Mouse (Mus musculus): ENCODE measurements around the gene Fkbp11. TPM values are rescaled to one million over a fixed set of nuclear protein-coding genes. Genes with fewer than 3 reads are reported as not detected.

The Fkbp11 gene
- total and polyA plus RNA-seq, 3 experiments, result 4.8 to 5.8 (median 5.1) TPM

- Histone ChIP-seq H3K9ac (ENCODE audit: low read depth, low read length) (no peak overlapping the region), H3K36me3 (ENCODE audit: control insufficient read depth, insufficient read depth, low read length) (no peaks in the 10 kb centered on the region), H3K27ac (no peak overlapping the region), H3K4me1 (ENCODE audit: control insufficient read depth, insufficient read depth, low read length) (peaks cover 6% of the 10 kb centered on the region), H3K27me3 (ENCODE audit: control insufficient read depth, insufficient read depth, low read length) (no peaks in the 10 kb centered on the region), H3K4me3 (no peak overlapping the region), H3K79me2 (replicated peaks; ENCODE audit: control insufficient read depth, insufficient read depth, low read length) (no peaks in the 10 kb centered on the region)
- intact Hi-C loops (cut with DNase I), result no loop called here
- no peak for TF ChIP-seq EP300 (IDR thresholded peaks at IDR 0.05; ENCODE audit: insufficient read depth, low read depth, low read length)
- no peak for TF ChIP-seq CTCF (IDR thresholded peaks at IDR 0.05)
- no peak for TF ChIP-seq POLR2A (IDR thresholded peaks at IDR 0.05; ENCODE audit: insufficient read depth, low read depth, low read length)
- DNase-seq, result no peak
- WGBS, result 79% methylated on average over 2 of the region's 2 CpGs
Observed at GRCm38 (mm10) chr15:98689682-98690081, 38.3 kb downstream of the Fkbp11 start.

- no peaks in the 10 kb centered on the region for H3K27me3 ChIP-seq (ENCODE audit: control insufficient read depth, insufficient read depth, low read length)
- no peak for DNase-seq
- H3K79me2 ChIP-seq (replicated peaks; ENCODE audit: control insufficient read depth, insufficient read depth, low read length), result no peaks in the 10 kb centered on the region
- no peak overlapping the region for H3K9ac ChIP-seq (ENCODE audit: low read depth, low read length)
- no peak overlapping the region for H3K4me3 ChIP-seq
- no peak for TF ChIP-seq EP300 (IDR thresholded peaks at IDR 0.05; ENCODE audit: insufficient read depth, low read depth, low read length)
- TF ChIP-seq POLR2A (IDR thresholded peaks at IDR 0.05; ENCODE audit: insufficient read depth, low read depth, low read length), result no peak
- TF ChIP-seq CTCF (IDR thresholded peaks at IDR 0.05), result no peak
- WGBS, result 67% methylated on average over 3 of the region's 3 CpGs
- intact Hi-C loops (cut with DNase I), result no loop called here
- H3K27ac ChIP-seq, result no peak overlapping the region
- no peaks in the 10 kb centered on the region for H3K36me3 ChIP-seq (ENCODE audit: control insufficient read depth, insufficient read depth, low read length)
- H3K4me1 ChIP-seq (ENCODE audit: control insufficient read depth, insufficient read depth, low read length), result no peaks in the 10 kb centered on the region
Observed at GRCm38 (mm10) chr15:98685926-98686325, 42.1 kb downstream of the Fkbp11 start.

- H3K4me1 ChIP-seq (ENCODE audit: control insufficient read depth, insufficient read depth, low read length), result no peaks in the 10 kb centered on the region
Observed at GRCm38 (mm10) chr15:98683746-98684145, 44.3 kb downstream of the Fkbp11 start.

GRCm38 (mm10) chr15:98683177-98683576, 44.8 kb downstream of the Fkbp11 start:
- 43% methylated on average over 10 of the region's 10 CpGs for WGBS

More at GRCm38 (mm10) chr15:98683746-98684145, 44.3 kb downstream of the Fkbp11 start:
- Histone ChIP-seq H3K36me3 (ENCODE audit: control insufficient read depth, insufficient read depth, low read length) (no peaks in the 10 kb centered on the region), H3K27ac (no peak overlapping the region), H3K79me2 (replicated peaks; ENCODE audit: control insufficient read depth, insufficient read depth, low read length) (no peaks in the 10 kb centered on the region), H3K9ac (ENCODE audit: low read depth, low read length) (no peak overlapping the region), H3K4me3 (no peak overlapping the region), H3K27me3 (ENCODE audit: control insufficient read depth, insufficient read depth, low read length) (no peaks in the 10 kb centered on the region)
- no peak for DNase-seq
- no peak for TF ChIP-seq CTCF (IDR thresholded peaks at IDR 0.05)
- no peak for TF ChIP-seq POLR2A (IDR thresholded peaks at IDR 0.05; ENCODE audit: insufficient read depth, low read depth, low read length)
- intact Hi-C loops (cut with DNase I), result no loop called here
- WGBS, result 96% methylated on average over 1 of the region's 1 CpGs

GRCm38 (mm10) chr15:98681633-98682032, 46.4 kb downstream of the Fkbp11 start:
- no peaks in the 10 kb centered on the region for H3K79me2 ChIP-seq (replicated peaks; ENCODE audit: control insufficient read depth, insufficient read depth, low read length)
- no peak for DNase-seq
- WGBS, result 83% methylated on average over 7 of the region's 7 CpGs
- H3K4me3 ChIP-seq, result no peak overlapping the region
- H3K27ac ChIP-seq, result no peak overlapping the region
- no peaks in the 10 kb centered on the region for H3K36me3 ChIP-seq (ENCODE audit: control insufficient read depth, insufficient read depth, low read length)
- H3K4me1 ChIP-seq (ENCODE audit: control insufficient read depth, insufficient read depth, low read length), result no peaks in the 10 kb centered on the region
- intact Hi-C loops (cut with DNase I), result no loop called here
- no peaks in the 10 kb centered on the region for H3K27me3 ChIP-seq (ENCODE audit: control insufficient read depth, insufficient read depth, low read length)
- no peak overlapping the region for H3K9ac ChIP-seq (ENCODE audit: low read depth, low read length)
- TF ChIP-seq CTCF (IDR thresholded peaks at IDR 0.05) (no peak), POLR2A (IDR thresholded peaks at IDR 0.05; ENCODE audit: insufficient read depth, low read depth, low read length) (no peak), EP300 (IDR thresholded peaks at IDR 0.05; ENCODE audit: insufficient read depth, low read depth, low read length) (no peak)

More at GRCm38 (mm10) chr15:98683177-98683576, 44.8 kb downstream of the Fkbp11 start:
- Histone ChIP-seq H3K4me3 (no peak overlapping the region), H3K9ac (ENCODE audit: low read depth, low read length) (no peak overlapping the region), H3K79me2 (replicated peaks; ENCODE audit: control insufficient read depth, insufficient read depth, low read length) (no peaks in the 10 kb centered on the region), H3K27me3 (ENCODE audit: control insufficient read depth, insufficient read depth, low read length) (no peaks in the 10 kb centered on the region), H3K36me3 (ENCODE audit: control insufficient read depth, insufficient read depth, low read length) (no peaks in the 10 kb centered on the region), H3K4me1 (ENCODE audit: control insufficient read depth, insufficient read depth, low read length) (no peaks in the 10 kb centered on the region), H3K27ac (no peak overlapping the region)
- DNase-seq, result no peak
- intact Hi-C loops (cut with DNase I), result no loop called here
- TF ChIP-seq POLR2A (IDR thresholded peaks at IDR 0.05; ENCODE audit: insufficient read depth, low read depth, low read length), result no peak
- TF ChIP-seq CTCF (IDR thresholded peaks at IDR 0.05), result no peak
- no peak for TF ChIP-seq EP300 (IDR thresholded peaks at IDR 0.05; ENCODE audit: insufficient read depth, low read depth, low read length)

- no peak for TF ChIP-seq CTCF (IDR thresholded peaks at IDR 0.05)
- no peak for TF ChIP-seq POLR2A (IDR thresholded peaks at IDR 0.05; ENCODE audit: insufficient read depth, low read depth, low read length)
- TF ChIP-seq EP300 (IDR thresholded peaks at IDR 0.05; ENCODE audit: insufficient read depth, low read depth, low read length), result no peak
- Histone ChIP-seq H3K27ac (no peak overlapping the region), H3K36me3 (ENCODE audit: control insufficient read depth, insufficient read depth, low read length) (no peaks in the 10 kb centered on the region), H3K79me2 (replicated peaks; ENCODE audit: control insufficient read depth, insufficient read depth, low read length) (no peaks in the 10 kb centered on the region), H3K9ac (ENCODE audit: low read depth, low read length) (no peak overlapping the region), H3K27me3 (ENCODE audit: control insufficient read depth, insufficient read depth, low read length) (no peaks in the 10 kb centered on the region), H3K4me1 (ENCODE audit: control insufficient read depth, insufficient read depth, low read length) (no peaks in the 10 kb centered on the region; the same call in 1 of the 2 replicates), H3K4me3 (no peak overlapping the region)
- intact Hi-C loops (cut with DNase I), result no loop called here
- DNase-seq, result no peak
- 77% methylated on average over 8 of the region's 8 CpGs for WGBS
Observed at GRCm38 (mm10) chr15:98680660-98681059, 47.3 kb downstream of the Fkbp11 start.

Data from heart, adult 2 months (tissue).